Mouse (Mus musculus) forelimb bud, embryonic 11.5 days (tissue): ENCODE data around the gene Procr.
"Not testable (repeated sequence)": the region's sequence is repeated elsewhere in the genome, so short reads cannot be mapped to it uniquely, and the experiment has no call there.

Experiments
- DNase-seq: peaks from one replicate; pipeline ENCODE4 v3.0.0-alpha.2; 2012; ENCODE audit warnings: low read depth, low spot score

Gene Procr

GRCm38 (mm10) chr2:155751014-155751786, at the start of gene Procr:
Gene Procr (plus strand): TSS chr2:155751117.
- DNase-seq = peak; percentile 24

GRCm38 (mm10) chr2:155701399-155701919, 49.5 kb upstream of the Procr start:
- no peak for DNase-seq

- no peak for DNase-seq
Measured at GRCm38 (mm10) chr2:155703630-155704029, 47.3 kb upstream of the Procr start.

DNA sequence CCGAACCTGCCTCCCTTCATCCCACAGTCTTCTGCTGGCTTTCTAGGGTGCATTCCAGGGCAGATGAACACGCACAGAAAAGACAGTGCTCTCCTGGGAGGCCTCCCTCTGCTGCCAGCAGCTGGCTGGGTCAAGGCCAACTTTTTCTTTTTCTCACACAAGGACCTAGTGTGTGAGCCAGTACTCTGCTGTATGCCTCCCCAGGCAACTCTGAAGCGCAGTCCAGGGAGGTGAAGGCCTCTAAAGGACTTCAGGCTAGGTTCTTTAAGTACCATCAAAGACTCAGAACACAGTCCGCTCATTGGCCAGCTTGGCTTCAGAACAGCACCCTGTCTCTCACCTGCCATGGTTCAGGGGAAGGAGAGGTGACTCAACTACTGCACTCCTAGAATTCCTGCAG, 43.7 kb upstream of the Procr start:
- no peak for DNase-seq

DNA sequence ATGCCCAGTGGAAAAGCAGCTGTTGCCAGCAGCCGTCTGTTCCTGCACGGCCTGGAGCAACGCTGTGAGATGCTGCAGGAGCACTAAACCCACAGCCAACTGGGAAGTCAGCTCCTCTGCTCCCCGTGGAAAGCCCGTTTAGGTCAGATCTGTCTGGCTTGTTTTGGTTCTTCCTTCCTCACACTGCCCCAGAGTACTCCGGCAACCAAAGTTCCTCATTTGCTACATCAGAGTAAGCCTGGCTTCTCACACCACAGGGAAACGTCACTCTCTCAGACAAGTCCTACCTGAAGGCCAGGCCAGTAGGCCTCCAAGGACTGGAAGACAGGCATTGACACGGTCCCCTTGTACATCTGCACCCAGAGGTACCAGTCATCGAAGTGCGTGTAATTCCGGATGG, 40.4 kb upstream of the Procr start:
- DNase-seq = no peak

GRCm38 (mm10) chr2:155717082-155717990, 33.6 kb upstream of the Procr start:
- no peak for DNase-seq

GRCm38 (mm10) chr2:155720585-155720984, 30.3 kb upstream of the Procr start:
- no peak for DNase-seq

GRCm38 (mm10) chr2:155724036-155724435, 26.9 kb upstream of the Procr start:
- no peak for DNase-seq

- no peak for DNase-seq
Measured at GRCm38 (mm10) chr2:155724526-155724925, 26.4 kb upstream of the Procr start.

- no peak for DNase-seq
Measured at GRCm38 (mm10) chr2:155726302-155726701, 24.6 kb upstream of the Procr start.

DNA sequence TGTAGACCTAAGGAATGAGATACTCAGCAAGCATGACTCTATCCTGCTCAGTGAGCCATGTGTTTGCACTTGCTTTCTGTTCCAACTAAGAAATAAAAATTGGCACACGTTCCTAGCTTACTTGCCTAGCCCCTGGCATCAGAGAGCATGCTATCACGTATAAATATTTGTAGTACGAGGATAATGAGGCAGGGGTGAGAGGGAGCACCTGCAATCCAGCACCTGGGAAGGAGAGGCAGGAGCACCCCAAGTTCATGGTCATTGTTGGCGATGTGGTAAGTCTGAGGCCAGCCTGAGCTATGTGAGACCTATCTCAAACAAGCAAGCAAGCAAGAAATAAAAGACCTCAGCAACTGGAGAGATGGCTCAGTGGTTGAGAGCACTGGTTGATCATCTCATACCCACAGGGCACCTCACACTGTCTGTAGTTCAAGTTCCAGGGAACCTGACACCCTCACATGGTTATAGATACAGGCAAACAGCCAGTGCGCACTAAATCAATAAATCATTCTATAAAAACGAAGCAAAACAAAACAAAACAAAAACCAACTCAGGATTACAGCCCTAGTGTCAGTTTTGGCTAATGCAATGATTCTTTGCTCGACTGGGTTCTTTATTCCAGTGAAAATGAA, 23.0 kb upstream of the Procr start:
- no peak for DNase-seq

- no peak for DNase-seq
Measured at GRCm38 (mm10) chr2:155728742-155729141, 22.2 kb upstream of the Procr start.

- DNase-seq = peak; percentile 73
Measured at GRCm38 (mm10) chr2:155729158-155729645, 21.7 kb upstream of the Procr start, which contains the start of gene Edem2. Gene Edem2 (minus strand): TSS chr2:155729475.

DNA sequence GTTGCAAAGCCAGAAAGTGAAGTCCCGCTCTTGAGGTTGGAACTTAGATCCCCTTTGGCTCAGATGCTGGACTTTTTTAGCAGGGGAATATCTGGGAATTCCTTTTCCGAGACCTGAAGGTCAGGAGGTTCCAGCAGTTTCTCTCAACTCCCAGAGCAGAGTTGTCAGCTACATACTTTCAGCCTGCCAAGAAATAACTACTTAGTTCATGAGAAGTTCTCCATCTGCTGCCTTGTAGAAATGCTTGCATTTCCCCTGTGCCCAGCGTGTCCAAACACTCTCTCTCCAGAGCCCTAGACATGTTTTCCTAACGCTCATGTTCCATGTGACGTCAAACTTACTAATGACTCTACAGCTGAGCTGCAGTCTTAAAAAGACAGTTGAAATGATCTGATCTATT, 15.8 kb upstream of the Procr start:
- DNase-seq = no peak

- not testable (repeated sequence) for DNase-seq
Measured at GRCm38 (mm10) chr2:155735766-155736165, 15.2 kb upstream of the Procr start, which contains the start of gene Gm17581. Gene Gm17581 (minus strand): TSS chr2:155735866.

GRCm38 (mm10) chr2:155736936-155737335, 14.0 kb upstream of the Procr start:
- DNase-seq = no peak

GRCm38 (mm10) chr2:155737803-155738202, 13.1 kb upstream of the Procr start:
- no peak for DNase-seq

GRCm38 (mm10) chr2:155742211-155742610, 8.7 kb upstream of the Procr start:
- DNase-seq = no peak

DNA sequence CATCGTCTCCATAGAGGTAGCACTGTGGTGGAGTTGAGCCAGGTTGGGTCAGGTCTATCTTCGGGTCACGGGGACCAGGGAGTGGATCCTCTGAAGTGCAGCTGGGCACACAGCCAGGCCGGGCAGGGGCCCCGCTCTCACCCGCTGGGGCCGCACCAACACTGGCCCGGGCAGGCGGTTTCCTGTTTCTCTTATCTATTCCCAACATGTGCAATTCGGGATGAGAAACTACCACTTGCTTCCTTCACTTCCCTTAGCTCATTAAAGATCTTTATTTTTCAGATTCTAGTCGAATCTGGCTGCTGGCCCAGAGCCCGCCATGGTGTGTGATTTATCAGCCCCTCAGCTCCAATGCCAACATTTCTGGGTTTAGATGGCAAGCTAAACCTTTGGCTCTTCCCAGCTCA, 8.0 kb upstream of the Procr start:
- DNase-seq = no peak

- DNase-seq = no peak
Measured at GRCm38 (mm10) chr2:155743351-155743750, 7.6 kb upstream of the Procr start.

DNA sequence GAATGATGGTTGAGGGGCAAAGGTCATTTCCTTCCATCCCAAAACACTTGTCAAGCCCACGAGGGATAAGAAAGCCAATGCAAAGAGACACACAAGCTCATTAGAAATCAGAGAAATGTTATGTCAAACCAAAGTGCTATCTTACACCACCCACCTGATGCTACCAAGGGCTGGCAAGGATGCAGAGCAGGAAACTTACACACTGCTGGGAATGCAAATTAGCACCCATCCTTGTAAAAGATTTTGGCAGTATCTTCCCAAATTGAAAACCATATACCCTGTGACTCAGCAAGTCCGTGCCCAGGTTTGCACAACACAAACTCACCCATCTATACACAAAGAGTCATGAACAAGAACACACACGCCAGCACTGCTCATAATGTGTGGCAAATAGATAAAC, 5.4 kb upstream of the Procr start:
- DNase-seq = no peak

- DNase-seq = no peak
Measured at GRCm38 (mm10) chr2:155749394-155749793, 1.5 kb upstream of the Procr start.
